Comparison of ENCODE assay signal across 20 mouse cellular contexts in the genomic region with DNA sequence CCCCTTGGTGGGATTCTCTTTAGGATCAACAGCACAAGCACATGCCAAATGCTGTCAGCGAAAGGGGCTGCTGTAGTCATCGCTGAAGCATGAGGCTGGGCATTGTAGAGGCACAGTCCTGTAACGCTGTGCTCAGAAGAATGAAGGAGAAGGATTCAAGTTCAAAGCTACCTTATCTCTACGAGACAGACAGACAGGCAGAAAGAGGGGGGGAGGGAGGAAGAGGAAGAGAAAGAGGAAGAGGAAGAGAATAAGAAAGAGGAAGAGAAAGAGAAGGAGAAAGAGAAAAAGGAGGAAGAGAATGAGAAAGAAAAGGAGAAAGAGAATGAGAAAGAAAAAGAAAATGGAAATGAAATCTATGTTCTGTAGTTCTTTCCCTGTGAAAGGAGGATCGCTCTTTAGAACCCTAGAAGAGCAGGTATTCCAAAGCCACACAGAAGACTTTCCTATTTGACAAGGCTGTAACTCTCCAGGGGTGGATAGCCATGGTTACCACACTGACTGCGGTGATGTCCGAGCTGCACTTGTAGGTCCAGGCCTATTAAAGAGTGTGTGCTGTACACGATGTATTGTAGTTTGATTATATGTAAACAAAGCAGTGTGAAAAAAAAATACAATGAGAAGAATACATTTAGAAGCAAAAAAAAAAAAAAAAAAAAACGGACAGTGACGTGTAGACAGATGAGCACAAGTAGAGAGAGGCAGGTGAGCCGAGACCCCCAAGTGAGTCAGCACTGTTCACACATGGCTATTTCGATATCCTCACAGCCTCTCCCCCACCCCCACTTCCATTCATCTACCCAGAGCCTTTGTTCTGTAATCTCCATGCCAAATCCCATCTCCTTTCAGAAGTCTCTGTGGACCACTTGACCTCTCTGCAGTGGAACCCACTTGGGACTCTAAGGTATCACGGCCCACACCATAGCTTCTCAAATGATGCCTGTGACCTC.
DNase-seq lines count a peak whose midpoint lies in the region; ATAC-seq and TF ChIP-seq lines count a peak whose summit lies in the region.
"Had no signal": no experiment of that assay in that cellular context is flagged by ENCODE, and none has a peak within 500 bp of the region (broad histone marks: within the 10 kb centered on the region; RNA-seq: fewer than 3 reads in every experiment).

No protein-coding gene starts in this region.

- peak; percentile 82 for ATAC-seq in midbrain, embryonic 12.5 days (ENCODE audit: low FRiP score, low read depth)
- ATAC-seq in midbrain, postnatal 0 days (ENCODE audit: low FRiP score): no peak
- ATAC-seq: forebrain, embryonic 15.5 days; hindbrain, embryonic 16.5 days; inflammation-experienced regulatory T-cells, adult 6 months had no signal

- no peak overlapping the region for H3K9ac ChIP-seq in midbrain, embryonic 12.5 days (replicated peaks)
- no peak overlapping the region for H3K9ac ChIP-seq in midbrain, postnatal 0 days (replicated peaks; ENCODE audit: low read length, poor library complexity, severe bottlenecking)
- H3K9ac ChIP-seq: forebrain, embryonic 15.5 days; heart, embryonic 15.5 days had no signal

- peaks cover 8% of the 10 kb centered on the region; the same call in 1 of the 2 replicates for H3K4me1 ChIP-seq in midbrain, embryonic 12.5 days
- no peaks in the 10 kb centered on the region; the same call in 1 of the 2 replicates for H3K4me1 ChIP-seq in midbrain, postnatal 0 days (ENCODE audit: insufficient read depth, low read length)

- no peak overlapping the region for H3K27ac ChIP-seq in midbrain, embryonic 12.5 days (replicated peaks)
- H3K27ac ChIP-seq in midbrain, postnatal 0 days (ENCODE audit: low read depth, low read length): no peak overlapping the region
- H3K27ac ChIP-seq: forebrain, embryonic 15.5 days; heart, adult 2 months; heart, embryonic 15.5 days; hindbrain, embryonic 10.5 days had no signal

- TF ChIP-seq CTCF in midbrain, postnatal 0 days (IDR thresholded peaks at IDR 0.05): no peak
- TF ChIP-seq CTCF in brain, embryonic 14.5 days (IDR thresholded peaks at IDR 0.05; ENCODE audit: borderline replicate concordance, extremely low read depth, insufficient read depth, insufficient read length): no peak

- no peak overlapping the region for H3K4me2 ChIP-seq in midbrain, embryonic 12.5 days (replicated peaks)
- H3K4me2 ChIP-seq in midbrain, postnatal 0 days (ENCODE audit: low read depth, low read length, poor library complexity, severe bottlenecking): no peak overlapping the region
- H3K4me2 ChIP-seq: forebrain, embryonic 15.5 days; heart, embryonic 11.5 days; heart, embryonic 15.5 days had no signal

- WGBS in midbrain, embryonic 12.5 days: 51% methylated on average over 13 of the region's 13 CpGs
- WGBS in midbrain, postnatal 0 days: 41% methylated on average over 13 of the region's 13 CpGs

- H3K27me3 ChIP-seq in midbrain, embryonic 12.5 days: peaks cover 65% of the 10 kb centered on the region
- no peaks in the 10 kb centered on the region for H3K27me3 ChIP-seq in midbrain, postnatal 0 days (ENCODE audit: insufficient read depth, low read length)
- H3K27me3 ChIP-seq: CH12.LX; forebrain, embryonic 15.5 days had no signal

- H3K36me3 ChIP-seq in midbrain, embryonic 12.5 days: no peaks in the 10 kb centered on the region
- H3K36me3 ChIP-seq in midbrain, postnatal 0 days (ENCODE audit: insufficient read depth, low read length): no peaks in the 10 kb centered on the region
- H3K36me3 ChIP-seq: embryonic facial prominence, embryonic 10.5 days; forebrain, embryonic 15.5 days; heart, embryonic 15.5 days; hindbrain, embryonic 10.5 days had no signal

- DNase-seq in heart, adult 11 months: peak; percentile 34
- no peak for DNase-seq in heart, adult 18-20 months
- no peak for DNase-seq in midbrain, postnatal 0 days (ENCODE audit: low spot score)
- peak; percentile 33 for DNase-seq in brain, embryonic 14.5 days (ENCODE audit: low read depth)
- DNase-seq in cerebellum, adult 9-10 months: no peak
- DNase-seq in adrenal gland, postnatal 4 days (ENCODE audit: low spot score in 2 of 2): no peak
- DNase-seq: adrenal gland, postnatal 10 days; cerebellum, adult 18-20 months; cerebellum, postnatal 10 days; gastrocnemius, postnatal 36 days; heart, adult 2 months had no signal

- TF ChIP-seq POLR2A in brain, embryonic 14.5 days (IDR thresholded peaks at IDR 0.05; ENCODE audit: borderline replicate concordance, extremely low read depth, insufficient read depth, insufficient read length, poor library complexity, severe bottlenecking): no peak

- no peaks in the 10 kb centered on the region for H3K9me3 ChIP-seq in midbrain, embryonic 12.5 days
- no peaks in the 10 kb centered on the region for H3K9me3 ChIP-seq in midbrain, postnatal 0 days (ENCODE audit: low read length)
- H3K9me3 ChIP-seq: forebrain, embryonic 15.5 days; heart, embryonic 15.5 days had no signal

- H3K4me3 ChIP-seq in midbrain, embryonic 12.5 days: no peak overlapping the region
- H3K4me3 ChIP-seq in midbrain, postnatal 0 days (ENCODE audit: low read depth, low read length): no peak overlapping the region
- H3K4me3 ChIP-seq: embryonic facial prominence, embryonic 10.5 days; forebrain, embryonic 15.5 days; heart, adult 2 months; heart, embryonic 15.5 days; hindbrain, embryonic 10.5 days had no signal

Comparison
In these comparisons a context has a peak if more than half of its experiments do, and no peak if none do; other contexts are left out.
1. DNase-seq: peak in heart, adult 11 months (single experiment) and brain, embryonic 14.5 days (single experiment); none in heart, adult 18-20 months (0 of 2), midbrain, postnatal 0 days (single experiment), cerebellum, adult 9-10 months (single experiment) and adrenal gland, postnatal 4 days (0 of 2).